Mouse (Mus musculus): ENCODE results near the gene Arrb1. TPM values are rescaled to one million over a fixed set of nuclear protein-coding genes. Genes with fewer than 3 reads are reported as not detected.

The Arrb1 gene
- 14.8 TPM for polyA plus RNA-seq (2014; fragmentation: Illumina TruSeq; extraction: RNeasy Lipid Tissue Mini Kit (QIAGEN cat#74804); ENCODE audit: low read depth, low replicate concordance)

GRCm38 (mm10) chr7:99534901-99535735, at the start of gene Arrb1:
TSS of gene Arrb1 (plus strand) at chr7:99535466.

GRCm38 (mm10) chr7:99626376-99627270, 91.4 kb downstream of the Arrb1 start, which contains the start of gene Tpbgl:
TSS of gene Tpbgl (minus strand) at chr7:99627103.

Other genes with a start within 250 kb of the Arrb1 start
- gene Serpinh1, start 182.2 kb upstream of the Arrb1 start, polyA plus RNA-seq (2014; fragmentation: Illumina TruSeq; extraction: RNeasy Lipid Tissue Mini Kit (QIAGEN cat#74804); ENCODE audit: low read depth, low replicate concordance), result 70.7 TPM
- gene Gdpd5, start 154.1 kb upstream of the Arrb1 start, polyA plus RNA-seq (2014; fragmentation: Illumina TruSeq; extraction: RNeasy Lipid Tissue Mini Kit (QIAGEN cat#74804); ENCODE audit: low read depth, low replicate concordance), result 0.17 TPM
- gene Klhl35, start 69.5 kb upstream of the Arrb1 start, polyA plus RNA-seq (2014; fragmentation: Illumina TruSeq; extraction: RNeasy Lipid Tissue Mini Kit (QIAGEN cat#74804); ENCODE audit: low read depth, low replicate concordance), result not detected
- 678 TPM for gene Rps3, start 51.7 kb upstream of the Arrb1 start, polyA plus RNA-seq (2014; fragmentation: Illumina TruSeq; extraction: RNeasy Lipid Tissue Mini Kit (QIAGEN cat#74804); ENCODE audit: low read depth, low replicate concordance)
- 11.3 TPM for gene Tpbgl, start 91.6 kb downstream of the Arrb1 start, polyA plus RNA-seq (2014; fragmentation: Illumina TruSeq; extraction: RNeasy Lipid Tissue Mini Kit (QIAGEN cat#74804); ENCODE audit: low read depth, low replicate concordance)
- gene Slco2b1, start 175.9 kb downstream of the Arrb1 start, polyA plus RNA-seq (2014; fragmentation: Illumina TruSeq; extraction: RNeasy Lipid Tissue Mini Kit (QIAGEN cat#74804); ENCODE audit: low read depth, low replicate concordance), result 14.8 TPM
- gene Olfr520, start 194.8 kb downstream of the Arrb1 start, polyA plus RNA-seq (2014; fragmentation: Illumina TruSeq; extraction: RNeasy Lipid Tissue Mini Kit (QIAGEN cat#74804); ENCODE audit: low read depth, low replicate concordance), result not detected
- not detected for gene Olfr521, start 228.0 kb downstream of the Arrb1 start, polyA plus RNA-seq (2014; fragmentation: Illumina TruSeq; extraction: RNeasy Lipid Tissue Mini Kit (QIAGEN cat#74804); ENCODE audit: low read depth, low replicate concordance)

Measured in adrenal gland, adult 10 weeks (tissue).